Mouse (Mus musculus): Measurements from ENCODE around the gene Cltrn.

- TF ChIP-seq CTCF (IDR thresholded peaks at IDR 0.05; ENCODE audit: borderline replicate concordance, control insufficient read depth, extremely low read depth, insufficient read depth, low read length, poor library complexity): no peak
- TF ChIP-seq POLR2A (IDR thresholded peaks at IDR 0.05; ENCODE audit: control insufficient read depth, extremely low read depth, insufficient read depth, low read length, poor library complexity): no peak
Observed at GRCm38 (mm10) chrX:164058523-164058922, 30.1 kb upstream of the Cltrn start.
